Mouse (Mus musculus) cerebellum, postnatal 14 days (tissue): Measurements from ENCODE around the gene Psg28.
"Not testable (repeated sequence)": the region's sequence is repeated elsewhere in the genome, so short reads cannot be mapped to it uniquely, and the experiment has no call there.

ENCODE experiments used
- DNase-seq, 2 experiments: peaks; one replicate each; pipeline ENCODE4 v3.0.0; 2021; ENCODE audit warnings: mixed read lengths in 2 of 2

The Psg28 gene

DNA sequence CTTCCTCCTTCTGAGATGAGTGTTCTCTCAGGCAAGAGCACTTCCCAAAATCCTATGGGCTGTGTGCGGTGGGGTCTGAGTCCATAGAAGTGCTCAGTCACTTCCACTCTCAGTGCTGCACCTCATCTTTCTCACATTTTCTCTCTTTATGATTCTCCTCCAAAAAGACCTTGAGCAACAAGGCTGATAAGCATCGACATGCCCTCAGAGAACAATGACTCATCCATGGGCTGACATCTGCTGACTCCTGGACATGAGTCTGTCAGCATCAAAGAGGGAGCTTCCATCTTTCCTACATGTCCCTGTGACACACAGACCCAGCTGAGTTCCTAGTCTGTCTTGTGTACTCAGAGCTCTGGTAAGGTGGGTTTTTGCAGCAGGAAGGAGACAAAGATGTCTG lies at the start of gene Psg28:
Psg28 (minus strand) TSS at position 101 of the 400 bp plus-strand sequence.
- DNase-seq, result not testable (repeated sequence)

DNA sequence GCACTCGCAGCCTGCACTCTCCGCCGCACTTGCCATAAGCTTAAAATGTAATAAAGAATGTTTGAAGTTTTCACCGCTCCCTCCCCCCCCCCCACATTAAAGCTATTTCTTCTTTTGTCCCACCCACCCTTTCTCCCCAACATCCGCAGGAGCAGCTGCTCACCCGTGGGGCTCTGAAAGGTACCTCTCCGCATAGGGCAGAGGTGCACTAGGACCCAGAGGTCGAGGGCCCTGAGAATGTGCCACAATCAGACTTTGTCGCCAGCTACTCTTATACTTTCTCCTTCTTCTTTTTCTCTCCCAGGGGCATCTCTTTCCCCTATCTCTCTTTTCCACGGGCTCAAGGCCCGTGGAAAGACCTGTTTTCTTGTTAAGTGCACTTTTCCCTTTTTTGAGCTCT lies 28.4 kb downstream of the Psg28 start:
- no peak for DNase-seq

DNA sequence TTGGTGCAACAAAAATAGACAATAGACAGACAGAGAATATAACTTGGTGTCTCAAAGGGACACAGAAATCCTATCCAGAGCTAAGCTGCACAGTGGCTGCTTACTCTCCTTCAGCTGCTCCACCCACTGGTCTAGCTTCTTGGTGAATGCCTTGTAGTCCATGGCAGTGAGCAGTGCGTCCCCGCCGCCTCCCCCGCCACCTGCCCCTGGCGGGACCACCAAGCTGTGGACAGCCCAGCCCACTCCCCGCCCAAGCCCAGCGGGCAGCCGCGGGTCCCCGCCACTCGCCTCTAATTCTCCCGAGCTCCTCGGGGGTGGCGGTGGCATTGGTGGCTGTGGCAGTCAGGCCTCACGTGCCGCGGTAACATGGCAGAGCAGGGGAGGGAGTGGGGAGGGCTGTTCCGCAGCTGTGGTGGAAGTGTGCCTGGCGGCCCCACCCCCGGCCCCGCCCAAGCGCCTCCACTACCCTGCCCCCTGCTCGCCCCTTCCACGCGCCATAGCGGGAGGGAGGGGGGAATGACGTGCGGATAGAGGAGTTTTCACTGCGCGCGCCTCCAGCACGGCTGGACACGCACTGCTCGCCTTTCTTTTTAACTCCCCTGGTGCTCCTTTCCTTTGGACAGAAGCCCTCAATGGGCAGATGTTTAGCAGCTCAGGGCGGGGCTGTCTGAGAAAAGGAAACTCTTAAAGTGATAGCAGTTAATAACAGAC lies 29.2 kb downstream of the Psg28 start:
- DNase-seq, result peak; percentile 5 to 7

DNA sequence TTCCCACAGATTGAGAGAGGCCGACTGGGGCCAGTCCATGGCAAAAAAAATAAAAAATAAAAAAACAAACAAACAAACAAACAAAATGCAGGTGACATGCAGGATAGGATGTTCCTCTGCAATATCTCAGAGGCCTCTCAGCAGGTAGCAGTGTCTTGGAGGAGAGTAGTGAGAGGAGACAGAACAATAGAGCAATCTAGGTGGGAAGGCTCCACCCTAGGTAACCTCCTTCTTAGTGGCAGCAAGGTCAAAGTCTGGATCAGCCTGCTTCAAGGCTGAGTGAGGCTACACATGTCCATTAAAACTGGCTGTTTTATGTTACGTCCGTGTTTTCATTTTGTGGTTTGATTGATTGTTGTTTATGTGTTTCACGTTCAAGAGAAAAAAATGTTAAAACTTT lies 40.4 kb downstream of the Psg28 start:
- DNase-seq, result not testable (repeated sequence)

DNA sequence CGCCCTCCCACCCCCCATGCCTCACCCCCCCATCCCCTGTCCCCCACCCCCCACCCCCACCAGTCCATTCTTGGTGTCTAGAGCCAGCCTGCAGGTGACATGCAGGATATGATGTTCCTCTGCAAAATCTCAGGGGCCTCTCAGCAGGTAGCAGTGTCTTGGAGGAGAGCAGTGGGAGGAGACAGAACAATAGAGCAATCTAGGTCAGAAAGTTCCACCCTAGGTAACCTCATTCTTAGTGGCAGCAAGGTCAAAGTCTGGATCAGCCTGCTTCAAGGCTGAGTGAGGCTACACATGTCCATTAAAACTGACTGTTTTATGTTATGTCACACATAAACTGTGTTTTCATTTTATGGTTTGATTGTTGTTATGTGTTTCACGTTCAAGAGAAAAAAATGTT lies 53.5 kb downstream of the Psg28 start:
- no peak for DNase-seq
